In the genomic region with DNA sequence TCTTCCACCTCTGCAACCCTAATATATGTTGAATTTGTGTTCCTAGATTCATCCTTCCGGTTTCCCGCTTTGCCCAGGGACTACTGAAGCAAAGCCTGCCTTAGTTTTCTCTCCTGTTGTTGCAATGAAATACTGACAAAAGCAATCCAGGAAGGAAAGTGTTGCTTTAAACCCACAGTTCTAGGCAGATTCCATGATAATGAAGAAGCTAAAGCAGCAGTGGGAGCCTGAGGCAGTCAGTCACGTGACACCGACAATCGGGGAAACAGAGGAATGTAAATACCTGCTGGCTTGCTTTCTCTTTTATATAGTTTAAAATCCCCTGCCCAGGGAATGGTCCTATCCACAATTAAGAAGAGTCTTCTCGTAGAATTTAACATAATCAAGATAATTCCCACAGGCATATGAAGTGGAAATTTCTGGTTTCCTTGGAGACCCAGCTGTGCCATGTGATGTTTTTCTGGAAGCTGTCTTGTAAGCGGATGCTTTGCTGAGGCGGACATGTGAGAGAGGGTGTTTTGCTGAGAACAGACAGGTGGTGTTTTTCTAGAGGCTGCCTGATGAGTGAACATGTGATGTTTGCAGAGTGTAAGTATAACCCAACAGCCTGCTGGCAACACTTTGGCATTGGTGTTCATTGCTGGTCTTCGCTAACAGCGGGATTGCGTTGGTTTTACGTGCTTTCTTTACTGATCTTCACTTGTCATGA, we compare ENCODE assay signal across 8 mouse cellular contexts.
DNase-seq lines count a peak whose midpoint lies in the region; ATAC-seq lines count a peak whose summit lies in the region.

No protein-coding gene starts in this region.

- H3K4me3 ChIP-seq in forebrain, embryonic 15.5 days: peak overlapping the region; percentile 16; the same call in 1 of the 2 replicates
- no peak overlapping the region for H3K4me3 ChIP-seq in midbrain, embryonic 12.5 days

- no peak overlapping the region for H3K9ac ChIP-seq in forebrain, embryonic 15.5 days (replicated peaks)
- H3K9ac ChIP-seq in midbrain, embryonic 12.5 days (replicated peaks): no peak overlapping the region

- no peaks in the 10 kb centered on the region for H3K9me3 ChIP-seq in forebrain, embryonic 15.5 days
- H3K9me3 ChIP-seq in midbrain, embryonic 12.5 days: no peaks in the 10 kb centered on the region

- 54% methylated on average over 12 of the region's 12 CpGs for WGBS in forebrain, embryonic 15.5 days
- WGBS in midbrain, embryonic 12.5 days: 61% methylated on average over 12 of the region's 12 CpGs

- H3K27ac ChIP-seq in forebrain, embryonic 15.5 days (replicated peaks): peak overlapping the region; percentile 47
- H3K27ac ChIP-seq in midbrain, embryonic 12.5 days (replicated peaks): no peak overlapping the region

- ATAC-seq in forebrain, embryonic 15.5 days (replicated peaks): peak; percentile 87
- ATAC-seq in midbrain, embryonic 12.5 days (ENCODE audit: low FRiP score, low read depth): peak; percentile 70
- no peak for ATAC-seq in activated CD4-positive, CD25-positive, alpha-beta regulatory T cell, adult 4 months
- ATAC-seq in monocyte, adult 5-6 weeks (replicated peaks; ENCODE audit: insufficient number of reproducible peaks, low FRiP score, low TSS enrichment, poor library complexity, severe bottlenecking): no peak

- H3K27me3 ChIP-seq in forebrain, embryonic 15.5 days: no peaks in the 10 kb centered on the region
- H3K27me3 ChIP-seq in midbrain, embryonic 12.5 days: no peaks in the 10 kb centered on the region

- peak; percentile 14 for DNase-seq in kidney, postnatal 10 days
- no peak for DNase-seq in kidney, adult 18-20 months
- peak; percentile 58 to 66 for DNase-seq in layer of hippocampus, adult 18-20 months (ENCODE audit: low spot score in 2 of 2)
- no peak for DNase-seq in gastrocnemius, adult 8-10 months (ENCODE audit: low spot score in 2 of 2)

- H3K4me1 ChIP-seq in forebrain, embryonic 15.5 days: peaks cover 14% of the 10 kb centered on the region
- H3K4me1 ChIP-seq in midbrain, embryonic 12.5 days: peaks cover 7% of the 10 kb centered on the region; the same call in 1 of the 2 replicates

- no peaks in the 10 kb centered on the region for H3K36me3 ChIP-seq in forebrain, embryonic 15.5 days
- no peaks in the 10 kb centered on the region for H3K36me3 ChIP-seq in midbrain, embryonic 12.5 days

- peak overlapping the region; percentile 18 for H3K4me2 ChIP-seq in forebrain, embryonic 15.5 days (replicated peaks)
- H3K4me2 ChIP-seq in midbrain, embryonic 12.5 days (replicated peaks): 0 out of 2 replicates have a peak overlapping the region, but pooled peaks have one; percentile 21

Comparison
In these comparisons a context has a peak if more than half of its experiments do, and no peak if none do; other contexts are left out.
1. DNase-seq: peak in kidney, postnatal 10 days (single experiment) and layer of hippocampus, adult 18-20 months (2 of 2); none in kidney, adult 18-20 months (single experiment) and gastrocnemius, adult 8-10 months (0 of 2).
2. ATAC-seq: peak in forebrain, embryonic 15.5 days (single experiment) and midbrain, embryonic 12.5 days (single experiment); none in activated CD4-positive, CD25-positive, alpha-beta regulatory T cell, adult 4 months (single experiment) and monocyte, adult 5-6 weeks (single experiment).